In the genomic region with DNA sequence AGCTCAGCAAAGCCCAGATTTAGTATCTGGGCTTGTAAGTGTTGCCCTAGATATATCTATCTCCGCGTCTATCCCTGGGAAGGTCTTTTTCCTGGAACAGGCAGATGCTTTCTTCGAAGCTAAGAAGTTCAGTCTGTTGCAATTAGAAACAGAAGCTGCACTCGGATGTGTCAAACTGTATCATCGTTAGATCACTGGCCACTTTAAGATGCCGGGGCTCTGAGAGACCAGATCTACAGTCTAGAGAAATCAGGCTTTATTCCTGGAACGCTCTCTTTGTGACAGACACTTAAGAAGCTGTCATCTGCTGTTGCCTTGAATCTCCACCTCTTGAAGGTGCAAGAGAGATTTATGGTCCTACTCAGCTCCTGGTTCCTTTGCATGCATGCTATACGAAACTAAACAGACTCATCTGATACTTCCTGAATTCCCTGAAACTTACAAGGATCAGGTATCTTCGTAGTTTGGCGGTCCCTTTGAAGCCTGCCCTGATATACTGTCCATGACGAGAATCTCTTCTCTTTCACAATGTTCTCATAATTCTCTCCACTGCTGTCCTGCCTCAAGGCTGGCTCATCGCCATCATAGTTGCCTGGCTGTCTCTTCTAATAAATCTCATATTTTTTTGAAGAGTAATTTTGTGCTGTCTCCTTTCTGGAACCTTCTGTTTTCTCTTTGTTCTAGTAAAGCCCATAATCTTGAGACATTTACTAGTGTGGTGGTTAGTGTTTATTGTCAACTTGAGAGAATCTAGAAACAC, we compare ENCODE assay signal across 24 mouse cellular contexts.
DNase-seq lines count a peak whose midpoint lies in the region; ATAC-seq and TF ChIP-seq lines count a peak whose summit lies in the region.
"Had no signal": no experiment of that assay in that cellular context is flagged by ENCODE, and none has a peak within 500 bp of the region (broad histone marks: within the 10 kb centered on the region; RNA-seq: fewer than 3 reads in every experiment).

No protein-coding gene starts in this region.

- H3K27ac ChIP-seq in gastrocnemius, adult 2 months, result peak overlapping the region; percentile 73
- H3K27ac ChIP-seq in heart, embryonic 15.5 days, result peak overlapping the region; percentile 42; the same call in 1 of the 2 replicates
- no peak overlapping the region for H3K27ac ChIP-seq in hindbrain, embryonic 16.5 days (ENCODE audit: low read depth, low read length)
- H3K27ac ChIP-seq: embryonic facial prominence, embryonic 12.5 days; hindbrain, embryonic 14.5 days; intestine, embryonic 15.5 days; limb, embryonic 10.5 days; neural tube, embryonic 13.5 days had no signal

- TF ChIP-seq CTCF in gastrocnemius, adult 2 months (IDR thresholded peaks at IDR 0.05), result no peak

- no peak for DNase-seq in gastrocnemius, adult 2 months
- DNase-seq in gastrocnemius, postnatal 4 days (ENCODE audit: low spot score in 2 of 2), result no peak
- no peak for DNase-seq in heart, adult 9 months (ENCODE audit: low spot score in 2 of 2)
- DNase-seq in adipocyte (ENCODE audit: low spot score), result peak; percentile 6
- DNase-seq in adrenal gland, postnatal 14 days, result peak; percentile 54
- no peak for DNase-seq in testis, postnatal 14 days (ENCODE audit: low spot score)
- DNase-seq: B cell, adult 2 months; cerebellum, adult 9-11 months; gastrocnemius, postnatal 36 days; kidney, postnatal 14 days; lung, adult 18-20 months; midbrain, embryonic 14.5 days; spleen, adult 18-20 months; thymus, postnatal 36 days had no signal

- 52% methylated on average over 12 of the region's 12 CpGs for WGBS in heart, embryonic 15.5 days
- 89% methylated on average over 12 of the region's 12 CpGs for WGBS in hindbrain, embryonic 16.5 days

- intact Hi-C loops in gastrocnemius, adult 2 months (cut with DNase I), result no loop called here

- peak overlapping the region; percentile 64 for H3K4me3 ChIP-seq in gastrocnemius, adult 2 months
- peak overlapping the region; percentile 29 for H3K4me3 ChIP-seq in heart, embryonic 15.5 days
- H3K4me3 ChIP-seq in hindbrain, embryonic 16.5 days (ENCODE audit: low read length), result no peak overlapping the region
- H3K4me3 ChIP-seq: embryonic facial prominence, embryonic 12.5 days; intestine, embryonic 15.5 days; limb, embryonic 10.5 days; megakaryocyte, embryonic 14.5 days; neural tube, embryonic 13.5 days had no signal

- no peak overlapping the region for H3K9ac ChIP-seq in heart, embryonic 15.5 days
- no peak overlapping the region for H3K9ac ChIP-seq in hindbrain, embryonic 16.5 days (ENCODE audit: low read depth, low read length)
- H3K9ac ChIP-seq: embryonic facial prominence, embryonic 12.5 days; hindbrain, embryonic 14.5 days; intestine, embryonic 15.5 days; neural tube, embryonic 13.5 days had no signal

- peaks cover 4% of the 10 kb centered on the region for H3K4me1 ChIP-seq in heart, embryonic 15.5 days (replicated peaks)
- no peaks in the 10 kb centered on the region for H3K4me1 ChIP-seq in hindbrain, embryonic 16.5 days (ENCODE audit: control insufficient read depth, insufficient read depth, low read depth, low read length)
- H3K4me1 ChIP-seq: embryonic facial prominence, embryonic 12.5 days; intestine, embryonic 15.5 days; limb, embryonic 10.5 days; megakaryocyte, embryonic 14.5 days; neural tube, embryonic 13.5 days had no signal

- H3K9me3 ChIP-seq in heart, embryonic 15.5 days (replicated peaks), result no peaks in the 10 kb centered on the region
- H3K9me3 ChIP-seq in hindbrain, embryonic 16.5 days (ENCODE audit: control insufficient read depth, low read length), result no peaks in the 10 kb centered on the region
- H3K9me3 ChIP-seq: embryonic facial prominence, embryonic 12.5 days; intestine, embryonic 15.5 days; limb, embryonic 10.5 days; neural tube, embryonic 13.5 days had no signal

- ATAC-seq in heart, embryonic 15.5 days (replicated peaks; ENCODE audit: insufficient number of reproducible peaks, insufficient read depth, low FRiP score, low read depth), result no peak
- no peak for ATAC-seq in hindbrain, embryonic 16.5 days
- ATAC-seq: forebrain, embryonic 14.5 days; intestine, embryonic 15.5 days had no signal

- H3K27me3 ChIP-seq in heart, embryonic 15.5 days, result no peaks in the 10 kb centered on the region
- no peaks in the 10 kb centered on the region for H3K27me3 ChIP-seq in hindbrain, embryonic 16.5 days (replicated peaks; ENCODE audit: control insufficient read depth, insufficient read depth, low read length)
- H3K27me3 ChIP-seq: embryonic facial prominence, embryonic 12.5 days; intestine, embryonic 15.5 days; megakaryocyte, embryonic 14.5 days; neural tube, embryonic 13.5 days had no signal

- H3K36me3 ChIP-seq in heart, embryonic 15.5 days, result no peaks in the 10 kb centered on the region
- no peaks in the 10 kb centered on the region for H3K36me3 ChIP-seq in hindbrain, embryonic 16.5 days (ENCODE audit: control insufficient read depth, insufficient read depth, low read length)
- H3K36me3 ChIP-seq: embryonic facial prominence, embryonic 12.5 days; intestine, embryonic 15.5 days; limb, embryonic 10.5 days; neural tube, embryonic 13.5 days had no signal

- H3K4me2 ChIP-seq in heart, embryonic 15.5 days, result peak overlapping the region; percentile 53
- H3K4me2 ChIP-seq in hindbrain, embryonic 16.5 days (ENCODE audit: low read length), result no peak overlapping the region
- H3K4me2 ChIP-seq: embryonic facial prominence, embryonic 12.5 days; hindbrain, embryonic 14.5 days; intestine, embryonic 15.5 days; liver, embryonic 11.5 days; neural tube, embryonic 13.5 days had no signal

Comparison
In these comparisons a context has a peak if more than half of its experiments do, and no peak if none do; other contexts are left out.
1. DNase-seq: peak in adipocyte (single experiment) and adrenal gland, postnatal 14 days (single experiment); none in gastrocnemius, adult 2 months (single experiment), gastrocnemius, postnatal 4 days (0 of 2), heart, adult 9 months (0 of 2) and testis, postnatal 14 days (single experiment).